Mouse (Mus musculus): ENCODE measurements around the gene 9930111J21Rik1.
"Not testable (repeated sequence)": the region's sequence is repeated elsewhere in the genome, so short reads cannot be mapped to it uniquely, and the experiment has no call there.

Gene 9930111J21Rik1

GRCm38 (mm10) chr11:48918380-48918779, 60.8 kb downstream of the 9930111J21Rik1 start:
- DNase-seq (ENCODE audit: low read depth, low spot score) = no peak

- DNase-seq (ENCODE audit: low read depth, low spot score) = no peak
Measured at GRCm38 (mm10) chr11:48913611-48914010, 65.6 kb downstream of the 9930111J21Rik1 start.

GRCm38 (mm10) chr11:48908459-48908858, 70.7 kb downstream of the 9930111J21Rik1 start:
- DNase-seq (ENCODE audit: low read depth, low spot score) = no peak

GRCm38 (mm10) chr11:48902021-48902420, 77.2 kb downstream of the 9930111J21Rik1 start, which contains the start of gene Gm5431:
TSS of gene Gm5431 (minus strand) at chr11:48902214.
- no peak for DNase-seq (ENCODE audit: low read depth, low spot score)

- not testable (repeated sequence) for DNase-seq (ENCODE audit: low read depth, low spot score)
Measured at GRCm38 (mm10) chr11:48901567-48901930, 77.6 kb downstream of the 9930111J21Rik1 start.

GRCm38 (mm10) chr11:48900654-48901566, 78.3 kb downstream of the 9930111J21Rik1 start:
- DNase-seq (ENCODE audit: low read depth, low spot score) = not testable (repeated sequence)

- no peak for DNase-seq (ENCODE audit: low read depth, low spot score)
Measured at GRCm38 (mm10) chr11:48898812-48899431, 80.3 kb downstream of the 9930111J21Rik1 start.

Data from CD4-positive helper T cell, adult 2 months (primary cell).